Mouse (Mus musculus) forebrain, embryonic 10.5 days (tissue): ENCODE data around the gene Gprc5c. TPM values are rescaled to one million over a fixed set of nuclear protein-coding genes. Genes with fewer than 3 reads are reported as not detected.

ENCODE experiments used
- DNase-seq: peaks from one replicate; pipeline ENCODE4 v3.0.0-alpha.2; 2017; ENCODE audit warnings: low spot score; ENCODE audit errors: extremely low spot score
- H3K27ac ChIP-seq: fragments of 300-500 bp; sonication (generic); 2 replicates; pipeline ENCODE4 v1.5.1; 2016; ENCODE audit warnings: mild to moderate bottlenecking
- H3K27me3 ChIP-seq: fragments of 300-500 bp; sonication (generic); 2 replicates; pipeline ENCODE4 v1.6.1; 2016; ENCODE audit warnings: mild to moderate bottlenecking; ENCODE audit not compliant: poor library complexity, severe bottlenecking
- H3K36me3 ChIP-seq: fragments of 300-500 bp; sonication (generic); replicated peaks from 2 replicates; pipeline ENCODE4 v1.6.1; 2016; ENCODE audit warnings: mild to moderate bottlenecking, moderate library complexity
- H3K4me1 ChIP-seq: fragments of 300-500 bp; sonication (generic); 2 replicates; pipeline ENCODE4 v1.6.1; 2016
- H3K4me3 ChIP-seq: fragments of 300-500 bp; sonication (generic); 2 replicates; pipeline ENCODE4 v1.5.1; 2016; ENCODE audit warnings: mild to moderate bottlenecking, moderate library complexity
- H3K9me3 ChIP-seq: fragments of 300-500 bp; sonication (generic); 2 replicates; pipeline ENCODE4 v1.6.1; 2016; ENCODE audit warnings: mild to moderate bottlenecking, moderate library complexity
- WGBS: fragments of 180-500 bp; shearing (Covaris S2); methylation state at CpG from one replicate; pipeline ENCODE4 v1.1.7; 2016; 5-methylcytosine and 5-hydroxymethylcytosine counted together
- polyA plus RNA-seq: library from polyadenylated mRNA; unstranded; fragments of >200 nt; fragmentation: Nextera tagmentation; extraction: Ambion mirVana; gene quantifications from 2 replicates; pipeline ENCODE4 v1.2.1, GENCODE M21; 2016

The Gprc5c gene
- polyA plus RNA-seq, 1 experiment from 2014 or later = 32.3 TPM

DNA sequence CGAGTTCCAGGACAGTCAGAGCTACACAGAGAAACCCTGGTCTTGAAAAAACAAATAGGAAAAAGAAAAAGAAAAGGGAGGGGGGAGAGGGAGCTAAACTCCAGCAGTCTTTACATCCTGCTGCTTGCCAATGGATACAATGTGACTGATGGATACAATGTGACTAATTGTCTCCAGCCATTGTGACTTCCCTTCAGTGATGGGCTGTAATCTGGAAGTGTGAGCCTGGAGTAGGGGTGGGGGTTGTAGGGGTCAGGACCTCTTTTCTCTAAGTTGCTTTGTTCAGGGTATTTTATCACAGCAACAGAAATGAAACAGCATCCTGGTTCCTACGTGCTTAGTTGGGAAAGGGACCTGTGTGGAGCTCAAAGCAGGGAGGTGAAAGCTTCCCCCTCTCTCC is 31.8 kb upstream of the Gprc5c start:
- Histone ChIP-seq H3K36me3 (no peaks in the 10 kb centered on the region), H3K27ac (peak overlapping the region; percentile 78), H3K27me3 (peaks cover 12% of the 10 kb centered on the region), H3K4me3 (no peak overlapping the region), H3K4me1 (peaks cover 60% of the 10 kb centered on the region), H3K9me3 (peaks cover 11% of the 10 kb centered on the region)
- 28% methylated on average over 2 of the region's 2 CpGs for WGBS
- DNase-seq = no peak

DNA sequence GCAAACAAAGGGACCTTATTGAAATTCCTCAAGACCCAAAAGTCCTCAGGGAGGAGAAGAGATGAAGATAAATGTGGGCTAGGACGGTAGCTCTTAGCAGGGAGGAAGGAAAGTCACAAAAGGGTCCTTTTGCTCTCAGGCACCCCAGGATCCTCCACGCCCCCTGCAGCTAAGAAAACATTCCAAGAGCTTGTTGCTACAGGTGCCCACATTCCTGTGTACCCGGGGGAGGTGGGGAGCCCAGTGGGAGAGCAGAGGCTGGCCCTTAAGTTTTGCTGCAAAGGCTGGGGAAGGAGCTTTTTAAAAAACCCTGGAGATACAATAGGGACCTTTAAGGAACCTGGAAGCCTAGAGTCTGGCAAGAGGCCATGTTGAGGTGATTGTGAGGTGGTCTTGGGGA is 30.5 kb upstream of the Gprc5c start:
- peak overlapping the region; percentile 25; the same call in 1 of the 2 replicates for H3K27ac ChIP-seq
- WGBS = 35% methylated on average over 3 of the region's 3 CpGs
- peaks cover 21% of the 10 kb centered on the region for H3K27me3 ChIP-seq
- no peak overlapping the region for H3K4me3 ChIP-seq
- peaks cover 11% of the 10 kb centered on the region for H3K9me3 ChIP-seq
- H3K36me3 ChIP-seq = no peaks in the 10 kb centered on the region
- DNase-seq = no peak
- peaks cover 57% of the 10 kb centered on the region for H3K4me1 ChIP-seq

GRCm38 (mm10) chr11:114821325-114821724 is 29.6 kb upstream of the Gprc5c start:
- H3K4me3 ChIP-seq = no peak overlapping the region
- peaks cover 11% of the 10 kb centered on the region for H3K9me3 ChIP-seq
- H3K27me3 ChIP-seq = peaks cover 23% of the 10 kb centered on the region
- no peaks in the 10 kb centered on the region for H3K36me3 ChIP-seq
- WGBS = 78% methylated on average over 1 of the region's 1 CpGs
- DNase-seq = no peak
- H3K4me1 ChIP-seq = peaks cover 56% of the 10 kb centered on the region
- peak overlapping the region; percentile 35; the same call in 1 of the 2 replicates for H3K27ac ChIP-seq

DNA sequence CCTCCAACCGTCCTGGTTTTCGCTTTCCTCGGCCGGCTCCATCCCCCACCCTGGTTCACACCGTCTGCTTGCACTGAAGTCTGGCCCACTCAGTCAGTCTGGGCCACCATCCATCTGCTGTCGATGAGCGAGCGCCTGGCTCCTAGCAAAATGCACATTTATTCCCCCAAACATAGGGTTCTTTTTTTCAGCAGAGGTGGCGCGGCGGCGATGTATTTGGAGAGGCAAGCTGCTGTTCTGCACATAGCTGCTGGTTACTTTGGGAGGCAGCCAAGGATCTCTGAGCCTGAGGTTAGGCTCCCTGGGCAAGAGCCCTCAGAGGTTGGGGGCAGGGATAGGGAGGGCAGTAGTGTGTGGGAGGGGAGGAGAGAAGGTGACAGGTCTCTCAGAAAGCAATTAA is 28.2 kb upstream of the Gprc5c start:
- no peak for DNase-seq
- WGBS = 65% methylated on average over 12 of the region's 12 CpGs
- Histone ChIP-seq H3K4me1 (peaks cover 57% of the 10 kb centered on the region), H3K36me3 (no peaks in the 10 kb centered on the region), H3K9me3 (peaks cover 11% of the 10 kb centered on the region), H3K27ac (peak overlapping the region; percentile 65), H3K4me3 (peak overlapping the region; percentile 26; the same call in 1 of the 2 replicates), H3K27me3 (peaks cover 23% of the 10 kb centered on the region)

DNA sequence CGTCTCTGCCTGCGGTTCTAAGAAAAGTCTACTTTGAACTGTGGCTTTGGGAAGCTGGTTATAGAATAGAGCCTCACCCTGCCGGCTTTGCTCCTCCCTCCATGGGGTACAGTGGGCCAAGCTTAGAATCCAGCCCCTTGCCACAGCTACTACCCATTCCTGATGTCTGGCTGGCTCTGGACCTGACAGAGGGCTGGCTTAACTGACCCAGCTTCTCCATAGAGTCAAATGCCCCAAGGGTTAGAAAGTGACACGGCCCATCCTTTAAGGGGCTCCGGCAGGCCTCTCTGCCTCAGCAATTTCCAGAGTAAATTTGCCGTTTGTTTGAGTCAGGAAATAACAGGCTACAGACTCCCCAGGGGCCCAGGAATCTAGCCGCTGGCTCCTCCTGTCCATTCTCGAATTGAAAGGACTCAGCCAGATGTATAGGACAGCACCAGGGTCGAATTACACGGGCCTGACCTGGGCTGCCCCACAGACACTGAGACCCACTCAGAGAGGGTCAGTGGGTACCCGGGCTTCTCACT is 27.7 kb upstream of the Gprc5c start:
- 1% methylated on average over 11 of the region's 11 CpGs for WGBS
- peak overlapping the region; percentile 26 for H3K4me3 ChIP-seq
- peaks cover 59% of the 10 kb centered on the region for H3K4me1 ChIP-seq
- peaks cover 6% of the 10 kb centered on the region for H3K9me3 ChIP-seq
- H3K27me3 ChIP-seq = peaks cover 23% of the 10 kb centered on the region
- DNase-seq = no peak
- peak overlapping the region; percentile 65 for H3K27ac ChIP-seq
- H3K36me3 ChIP-seq = no peaks in the 10 kb centered on the region

DNA sequence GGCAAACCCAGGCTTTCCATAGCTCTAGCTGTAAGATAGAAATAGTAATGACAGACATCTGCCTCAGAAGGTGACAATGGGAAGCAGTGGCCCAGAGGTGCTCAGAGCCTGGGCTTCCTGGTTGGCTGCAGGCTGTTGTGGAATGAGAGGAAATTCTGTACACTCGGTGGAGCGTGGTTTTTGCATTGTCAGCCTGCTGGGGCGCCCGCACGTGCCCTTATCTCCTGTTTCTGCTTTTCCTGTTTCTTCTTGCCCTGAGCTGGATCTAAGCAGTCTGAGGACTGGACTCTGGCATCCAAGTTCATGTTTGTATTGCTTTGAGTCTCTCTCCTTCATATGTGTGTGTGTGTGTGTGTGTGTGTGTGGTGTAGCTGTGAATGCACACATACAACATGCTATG is 24.3 kb upstream of the Gprc5c start:
- peaks cover 56% of the 10 kb centered on the region for H3K4me1 ChIP-seq

GRCm38 (mm10) chr11:114829499-114830432 is 21.2 kb upstream of the Gprc5c start:
- Histone ChIP-seq H3K4me1 (peaks cover 49% of the 10 kb centered on the region), H3K9me3 (no peaks in the 10 kb centered on the region)
- peak; percentile 86 for DNase-seq

More for the DNA sequence above, 24.3 kb upstream of the Gprc5c start:
- 73% methylated on average over 5 of the region's 5 CpGs for WGBS
- no peaks in the 10 kb centered on the region for H3K36me3 ChIP-seq
- DNase-seq = no peak
- peaks cover 16% of the 10 kb centered on the region for H3K27me3 ChIP-seq
- H3K27ac ChIP-seq = peak overlapping the region; percentile 48; the same call in 1 of the 2 replicates
- no peaks in the 10 kb centered on the region for H3K9me3 ChIP-seq
- no peak overlapping the region for H3K4me3 ChIP-seq

GRCm38 (mm10) chr11:114830433-114830773 is 20.5 kb upstream of the Gprc5c start:
- H3K9me3 ChIP-seq = no peaks in the 10 kb centered on the region
- H3K36me3 ChIP-seq = no peaks in the 10 kb centered on the region
- peaks cover 49% of the 10 kb centered on the region for H3K4me1 ChIP-seq
- H3K4me3 ChIP-seq = peak overlapping the region; percentile 50
- WGBS = 12% methylated on average over 8 of the region's 8 CpGs
- DNase-seq = no peak
- H3K27me3 ChIP-seq = peaks cover 3% of the 10 kb centered on the region; the same call in 1 of the 2 replicates
- peak overlapping the region; percentile 92 for H3K27ac ChIP-seq

More at GRCm38 (mm10) chr11:114829499-114830432, 21.2 kb upstream of the Gprc5c start:
- peak overlapping the region; percentile 50 for H3K4me3 ChIP-seq
- WGBS = 6% methylated on average over 24 of the region's 24 CpGs
- H3K27ac ChIP-seq = peak overlapping the region; percentile 92
- no peaks in the 10 kb centered on the region for H3K36me3 ChIP-seq
- H3K27me3 ChIP-seq = peaks cover 7% of the 10 kb centered on the region; the same call in 1 of the 2 replicates

GRCm38 (mm10) chr11:114833166-114833565 is 17.8 kb upstream of the Gprc5c start:
- Histone ChIP-seq H3K4me1 (peaks cover 49% of the 10 kb centered on the region), H3K9me3 (no peaks in the 10 kb centered on the region), H3K4me3 (no peak overlapping the region), H3K27me3 (no peaks in the 10 kb centered on the region; the same call in 1 of the 2 replicates), H3K36me3 (no peaks in the 10 kb centered on the region), H3K27ac (no peak overlapping the region)
- 56% methylated on average over 5 of the region's 5 CpGs for WGBS
- no peak for DNase-seq

- peaks cover 35% of the 10 kb centered on the region for H3K4me1 ChIP-seq
- H3K36me3 ChIP-seq = no peaks in the 10 kb centered on the region
- peaks cover 9% of the 10 kb centered on the region; the same call in 1 of the 2 replicates for H3K9me3 ChIP-seq
- 3% methylated on average over 8 of the region's 8 CpGs for WGBS
- H3K27ac ChIP-seq = peak overlapping the region; percentile 83
- peak; percentile 45 for DNase-seq
- H3K4me3 ChIP-seq = peak overlapping the region; percentile 24
- peaks cover 9% of the 10 kb centered on the region for H3K27me3 ChIP-seq
Observed at GRCm38 (mm10) chr11:114843818-114844463, 7.0 kb upstream of the Gprc5c start.

GRCm38 (mm10) chr11:114844464-114845220 is 6.3 kb upstream of the Gprc5c start:
- H3K36me3 ChIP-seq = no peaks in the 10 kb centered on the region
- DNase-seq = no peak
- H3K4me3 ChIP-seq = peak overlapping the region; percentile 24
- peaks cover 42% of the 10 kb centered on the region for H3K4me1 ChIP-seq
- H3K9me3 ChIP-seq = peaks cover 9% of the 10 kb centered on the region; the same call in 1 of the 2 replicates
- peak overlapping the region; percentile 83 for H3K27ac ChIP-seq
- WGBS = 67% methylated on average over 7 of the region's 7 CpGs
- peaks cover 16% of the 10 kb centered on the region for H3K27me3 ChIP-seq

GRCm38 (mm10) chr11:114846336-114846735 is 4.6 kb upstream of the Gprc5c start:
- H3K9me3 ChIP-seq = peaks cover 7% of the 10 kb centered on the region; the same call in 1 of the 2 replicates
- peaks cover 33% of the 10 kb centered on the region for H3K27me3 ChIP-seq
- peaks cover 59% of the 10 kb centered on the region for H3K4me1 ChIP-seq
- no peak overlapping the region for H3K27ac ChIP-seq
- DNase-seq = no peak
- WGBS = 72% methylated on average over 4 of the region's 4 CpGs
- no peak overlapping the region for H3K4me3 ChIP-seq
- no peaks in the 10 kb centered on the region for H3K36me3 ChIP-seq
